Mouse (Mus musculus) stomach, postnatal 0 days (tissue): Measurements from ENCODE around the gene Ei24. TPM values are rescaled to one million over a fixed set of nuclear protein-coding genes. Genes with fewer than 3 reads are reported as not detected.
A peak's percentile ranks its signal among the peaks of the same experiment; 100 is the strongest.

Experiments used
- ATAC-seq: fragments of 200-750 bp; cut with Nextera tagmentation; 2 replicates; pipeline ENCODE4 v1.8.0; 2017; ENCODE audit not compliant: low FRiP score, low TSS enrichment
- DNase-seq: peaks from one replicate; pipeline ENCODE4 v3.0.0-alpha.2; 2016; ENCODE audit warnings: low spot score
- H3K27ac ChIP-seq: fragments of 300-500 bp; sonication (generic); replicated peaks from 2 replicates; pipeline ENCODE4 v1.5.1; 2014; ENCODE audit warnings: mild to moderate bottlenecking, control low read depth
- H3K27me3 ChIP-seq: fragments of 300-500 bp; sonication (generic); 2 replicates; pipeline ENCODE4 v1.6.1; 2014; ENCODE audit warnings: low read length; ENCODE audit not compliant: control insufficient read depth, insufficient read depth
- H3K36me3 ChIP-seq: fragments of 300-500 bp; sonication (generic); 2 replicates; pipeline ENCODE4 v1.6.1; 2014; ENCODE audit warnings: low read length, mixed read lengths; ENCODE audit not compliant: control insufficient read depth, insufficient read depth
- H3K4me1 ChIP-seq: fragments of 300-500 bp; sonication (generic); replicated peaks from 2 replicates; pipeline ENCODE4 v1.6.1; 2014; ENCODE audit warnings: antibody characterized with exemption; ENCODE audit not compliant: control insufficient read depth, insufficient read depth
- H3K4me2 ChIP-seq: fragments of 300-500 bp; sonication (generic); replicated peaks from 2 replicates; pipeline ENCODE4 v1.6.1; 2014; ENCODE audit warnings: low read depth, mild to moderate bottlenecking, control low read depth, moderate library complexity
- H3K4me3 ChIP-seq: fragments of 300-500 bp; sonication (generic); 2 replicates; pipeline ENCODE4 v1.5.1; 2014; ENCODE audit warnings: low read depth, low read length, control low read depth
- H3K9ac ChIP-seq: fragments of 300-500 bp; sonication (generic); 2 replicates; pipeline ENCODE4 v1.6.1; 2014; ENCODE audit warnings: mild to moderate bottlenecking, low read length, control low read depth, mixed read lengths
- H3K9me3 ChIP-seq: fragments of 300-500 bp; sonication (generic); 2 replicates; pipeline ENCODE4 v1.6.1; 2016; ENCODE audit warnings: low read length; ENCODE audit not compliant: control insufficient read depth
- CTCF ChIP-seq: IDR thresholded peaks from 2 replicates; pipeline ENCODE4 v1.5.1; 2016; ENCODE audit warnings: antibody characterized with exemption, low read depth, mild to moderate bottlenecking, moderate library complexity
- EP300 ChIP-seq: optimal IDR thresholded peaks from 2 replicates; pipeline ENCODE3; 2016; ENCODE audit warnings: antibody characterized with exemption
- WGBS: fragments of 180-500 bp; shearing (Covaris S2); extraction: QIAGEN DNeasy Blood & Tissue Kit; methylation state at CpG from one replicate; pipeline ENCODE4 v1.1.7; 2014; 5-methylcytosine and 5-hydroxymethylcytosine counted together
- polyA plus RNA-seq: library from polyadenylated mRNA; unstranded; fragments of >200 nt; fragmentation: Nextera tagmentation; extraction: Ambion mirVana; gene quantifications from 2 replicates; pipeline ENCODE4 v1.2.1, GENCODE M21; 2015

Gene Ei24
- polyA plus RNA-seq, 1 experiment from 2014 or later: 77.3 TPM

- no peaks in the 10 kb centered on the region for H3K4me1 ChIP-seq
These were observed 17.3 kb upstream of the Ei24 start for GRCm38 (mm10) chr9:36814486-36814885.

GRCm38 (mm10) chr9:36808126-36808785 lies 11.1 kb upstream of the Ei24 start:
- DNase-seq: no peak
- Histone ChIP-seq H3K27ac (no peak overlapping the region), H3K4me3 (no peak overlapping the region), H3K36me3 (no peaks in the 10 kb centered on the region), H3K27me3 (no peaks in the 10 kb centered on the region), H3K4me2 (no peak overlapping the region), H3K9me3 (no peaks in the 10 kb centered on the region), H3K9ac (no peak overlapping the region), H3K4me1 (no peaks in the 10 kb centered on the region)
- WGBS: 73% methylated on average over 5 of the region's 5 CpGs
- TF ChIP-seq EP300 (no peak), CTCF (no peak)
- no peak for ATAC-seq

More at GRCm38 (mm10) chr9:36814486-36814885, 17.3 kb upstream of the Ei24 start:
- H3K4me2 ChIP-seq: no peak overlapping the region
- DNase-seq: no peak
- no peak overlapping the region for H3K27ac ChIP-seq
- 67% methylated on average over 3 of the region's 3 CpGs for WGBS
- no peaks in the 10 kb centered on the region for H3K27me3 ChIP-seq
- H3K9ac ChIP-seq: no peak overlapping the region
- no peak overlapping the region for H3K4me3 ChIP-seq
- no peaks in the 10 kb centered on the region for H3K36me3 ChIP-seq
- ATAC-seq: no peak
- TF ChIP-seq EP300 (no peak), CTCF (peak; percentile 35)
- H3K9me3 ChIP-seq: no peaks in the 10 kb centered on the region

DNA sequence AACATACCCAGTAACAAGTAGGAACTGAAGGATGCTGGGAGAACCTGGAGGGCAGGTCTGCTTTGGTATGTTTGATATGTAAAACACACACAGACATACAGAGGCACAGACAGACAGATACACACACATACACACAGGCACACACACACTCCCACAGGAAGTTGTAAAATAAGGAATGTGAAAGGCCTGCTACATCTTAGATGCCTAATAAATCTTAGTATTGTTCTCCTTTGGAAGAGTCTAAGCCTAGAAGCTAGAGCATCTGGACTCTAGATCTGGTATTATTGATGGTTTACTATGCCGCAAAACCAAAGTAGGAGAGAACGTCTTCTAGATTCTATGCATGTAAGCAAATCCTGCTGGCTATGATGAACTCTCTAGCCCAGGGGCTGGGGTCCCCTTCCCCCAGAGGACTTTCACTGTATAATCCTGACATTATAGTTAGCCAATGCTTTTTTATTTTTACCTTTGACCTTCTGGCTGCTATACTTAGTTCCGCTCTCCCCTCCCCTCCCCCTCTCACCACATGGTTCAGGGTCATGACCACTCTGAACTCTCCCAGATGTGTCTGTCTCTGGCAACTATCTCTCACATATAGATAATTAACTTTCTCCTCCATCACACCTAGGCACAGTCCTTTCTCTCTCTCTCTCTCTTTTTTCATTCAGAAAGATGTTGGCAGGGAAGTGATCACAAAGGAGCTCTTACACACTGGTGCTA lies 8.2 kb upstream of the Ei24 start:
- Histone ChIP-seq H3K9me3 (no peaks in the 10 kb centered on the region), H3K4me2 (no peak overlapping the region), H3K36me3 (no peaks in the 10 kb centered on the region), H3K27me3 (no peaks in the 10 kb centered on the region), H3K4me3 (no peak overlapping the region), H3K4me1 (no peaks in the 10 kb centered on the region), H3K27ac (no peak overlapping the region), H3K9ac (no peak overlapping the region)
- ATAC-seq (no peak), DNase-seq (no peak)
- 86% methylated on average over 3 of the region's 3 CpGs for WGBS
- TF ChIP-seq CTCF: no peak
- TF ChIP-seq EP300: no peak

- WGBS: 71% methylated on average over 3 of the region's 3 CpGs
These were observed 6.7 kb upstream of the Ei24 start for GRCm38 (mm10) chr9:36803926-36804325.

DNA sequence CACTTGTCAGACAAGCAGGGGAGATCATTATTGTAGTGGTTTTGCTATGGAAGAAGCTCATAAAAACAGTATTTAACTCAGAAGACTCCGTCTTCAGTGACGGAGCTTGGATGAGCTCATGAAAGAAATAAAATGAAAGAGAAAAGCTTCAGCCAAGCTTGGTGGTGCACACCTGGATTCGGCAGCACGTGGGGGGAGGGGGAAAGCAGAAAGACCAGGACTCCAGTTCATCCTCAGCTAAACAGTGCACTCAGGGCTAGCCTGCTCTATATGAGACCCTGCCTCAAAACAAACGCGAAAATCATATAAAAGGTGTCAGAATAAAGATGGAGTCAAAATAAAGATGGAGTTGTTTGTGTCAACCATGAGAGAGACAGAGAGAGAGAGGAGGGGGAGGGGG lies 6.2 kb upstream of the Ei24 start:
- TF ChIP-seq EP300 (no peak), CTCF (no peak)
- WGBS: 74% methylated on average over 6 of the region's 6 CpGs
- Histone ChIP-seq H3K4me2 (no peak overlapping the region), H3K4me1 (no peaks in the 10 kb centered on the region), H3K27ac (no peak overlapping the region), H3K9me3 (no peaks in the 10 kb centered on the region), H3K36me3 (no peaks in the 10 kb centered on the region), H3K9ac (no peak overlapping the region), H3K4me3 (no peak overlapping the region), H3K27me3 (no peaks in the 10 kb centered on the region)
- DNase-seq (no peak), ATAC-seq (no peak)

More at GRCm38 (mm10) chr9:36803926-36804325, 6.7 kb upstream of the Ei24 start:
- Histone ChIP-seq H3K27ac (no peak overlapping the region), H3K9ac (no peak overlapping the region), H3K4me2 (no peak overlapping the region), H3K9me3 (no peaks in the 10 kb centered on the region), H3K36me3 (no peaks in the 10 kb centered on the region), H3K4me1 (no peaks in the 10 kb centered on the region), H3K27me3 (no peaks in the 10 kb centered on the region), H3K4me3 (no peak overlapping the region)
- ATAC-seq (no peak), DNase-seq (no peak)
- no peak for TF ChIP-seq EP300
- no peak for TF ChIP-seq CTCF

DNA sequence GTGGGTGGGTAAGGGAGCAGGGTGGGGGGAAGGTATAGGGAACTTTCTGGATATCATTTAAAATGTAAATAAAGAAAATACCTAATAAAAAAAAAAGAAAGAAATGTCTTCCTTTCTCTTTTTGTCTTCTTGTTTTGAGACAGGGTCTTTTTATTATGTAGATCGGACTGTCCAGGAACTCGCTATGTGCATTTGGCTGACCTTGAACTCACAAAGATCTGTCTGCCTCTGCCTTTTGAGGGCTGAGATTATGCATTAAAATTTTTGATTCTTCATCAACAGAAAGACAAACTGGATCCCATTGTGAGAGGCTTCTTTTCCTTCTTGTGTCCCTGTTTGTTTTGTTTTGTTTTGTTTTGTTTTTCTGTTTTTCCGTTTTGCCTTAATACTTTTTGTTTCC lies 5.8 kb upstream of the Ei24 start:
- no peaks in the 10 kb centered on the region for H3K9me3 ChIP-seq
- DNase-seq (no peak), ATAC-seq (no peak)
- no peaks in the 10 kb centered on the region for H3K27me3 ChIP-seq
- H3K27ac ChIP-seq: no peak overlapping the region
- H3K4me1 ChIP-seq: no peaks in the 10 kb centered on the region
- WGBS: 85% methylated on average over 3 of the region's 3 CpGs
- H3K9ac ChIP-seq: no peak overlapping the region
- no peak overlapping the region for H3K4me2 ChIP-seq
- H3K4me3 ChIP-seq: no peak overlapping the region
- TF ChIP-seq EP300 (no peak), CTCF (no peak)
- H3K36me3 ChIP-seq: no peaks in the 10 kb centered on the region
